Comparison of ENCODE assay signal across 9 mouse cellular contexts in genomic region chr1:59009250-59009649, GRCm38 (mm10). TPM values are rescaled to one million over a fixed set of nuclear protein-coding genes. Genes with fewer than 3 reads are reported as not detected.
DNase-seq lines count a peak whose midpoint lies in the region; ATAC-seq and TF ChIP-seq lines count a peak whose summit lies in the region.
"Had no signal": no experiment of that assay in that cellular context is flagged by ENCODE, and none has a peak within 500 bp of the region (broad histone marks: within the 10 kb centered on the region; RNA-seq: fewer than 3 reads in every experiment).

No protein-coding gene starts in this region.

- no peaks in the 10 kb centered on the region for H3K27me3 ChIP-seq in hindbrain, postnatal 0 days (ENCODE audit: insufficient read depth, low read length)
- H3K27me3 ChIP-seq in hindbrain, embryonic 16.5 days (replicated peaks; ENCODE audit: control insufficient read depth, insufficient read depth, low read length): no peaks in the 10 kb centered on the region
- H3K27me3 ChIP-seq: lung, embryonic 15.5 days had no signal

- no peak for ATAC-seq in hindbrain, postnatal 0 days
- no peak for ATAC-seq in hindbrain, embryonic 16.5 days
- ATAC-seq in megakaryocyte, adult 5-6 weeks (ENCODE audit: poor library complexity, severe bottlenecking): no peak
- ATAC-seq in activated CD4-positive, CD25-positive, alpha-beta regulatory T cell, adult 4 months: no peak

- peak; percentile 63 for DNase-seq in hindbrain, postnatal 0 days (ENCODE audit: low spot score)
- DNase-seq in A20 (ENCODE audit: low read depth, low spot score): peak; percentile 60
- DNase-seq in NIH3T3 (ENCODE audit: low read depth): peak; percentile 78
- peak; percentile 47 for DNase-seq in kidney, postnatal 10 days
- no peak for DNase-seq in frontal cortex, postnatal 14 days (ENCODE audit: low spot score in 2 of 2)

- no peaks in the 10 kb centered on the region for H3K4me1 ChIP-seq in hindbrain, postnatal 0 days (ENCODE audit: insufficient read depth, low read length)
- H3K4me1 ChIP-seq in hindbrain, embryonic 16.5 days (ENCODE audit: control insufficient read depth, insufficient read depth, low read depth, low read length): no peaks in the 10 kb centered on the region
- H3K4me1 ChIP-seq: lung, embryonic 15.5 days had no signal

- H3K4me3 ChIP-seq in hindbrain, postnatal 0 days (ENCODE audit: low read length): no peak overlapping the region
- no peak overlapping the region for H3K4me3 ChIP-seq in hindbrain, embryonic 16.5 days (ENCODE audit: low read length)
- H3K4me3 ChIP-seq: lung, embryonic 15.5 days had no signal

- no peak overlapping the region for H3K4me2 ChIP-seq in hindbrain, postnatal 0 days (ENCODE audit: low read depth, low read length)
- H3K4me2 ChIP-seq in hindbrain, embryonic 16.5 days (ENCODE audit: low read length): no peak overlapping the region
- H3K4me2 ChIP-seq: lung, embryonic 15.5 days had no signal

- H3K27ac ChIP-seq in hindbrain, postnatal 0 days: no peak overlapping the region
- no peak overlapping the region for H3K27ac ChIP-seq in hindbrain, embryonic 16.5 days (ENCODE audit: low read depth, low read length)
- H3K27ac ChIP-seq: lung, embryonic 15.5 days had no signal

- WGBS in hindbrain, postnatal 0 days: 45% methylated on average over 4 of the region's 4 CpGs
- WGBS in hindbrain, embryonic 16.5 days: 47% methylated on average over 4 of the region's 4 CpGs

- TF ChIP-seq CTCF in hindbrain, postnatal 0 days (IDR thresholded peaks at IDR 0.05; ENCODE audit: low read depth): peak; percentile 42

- H3K9me3 ChIP-seq in hindbrain, postnatal 0 days (ENCODE audit: low read length): no peaks in the 10 kb centered on the region
- H3K9me3 ChIP-seq in hindbrain, embryonic 16.5 days (ENCODE audit: control insufficient read depth, low read length): no peaks in the 10 kb centered on the region
- H3K9me3 ChIP-seq: lung, embryonic 15.5 days had no signal

- H3K36me3 ChIP-seq in hindbrain, postnatal 0 days (ENCODE audit: insufficient read depth, low read length): no peaks in the 10 kb centered on the region
- no peaks in the 10 kb centered on the region for H3K36me3 ChIP-seq in hindbrain, embryonic 16.5 days (ENCODE audit: control insufficient read depth, insufficient read depth, low read length)
- H3K36me3 ChIP-seq: lung, embryonic 15.5 days had no signal

- H3K9ac ChIP-seq in hindbrain, postnatal 0 days (replicated peaks; ENCODE audit: low read length): no peak overlapping the region
- H3K9ac ChIP-seq in hindbrain, embryonic 16.5 days (ENCODE audit: low read depth, low read length): no peak overlapping the region
- H3K9ac ChIP-seq: lung, embryonic 15.5 days had no signal

RNA-seq across cellular contexts. Expression of gene Stradb, which starts 35.9 kb away (rescaled TPM):
- total RNA-seq in hindbrain, postnatal 0 days (2014; rRNA removed): 33.0 and 42.9 TPM in 2 replicates
- polyA plus RNA-seq in hindbrain, postnatal 0 days (2015; fragmentation: Nextera tagmentation; extraction: Ambion mirVana): 85.6 and 95.5 TPM in 2 replicates
- 106 and 108 TPM in 2 replicates for polyA plus RNA-seq in hindbrain, embryonic 16.5 days (2015; fragmentation: Nextera tagmentation; extraction: Ambion mirVana)
- total RNA-seq in megakaryocyte, adult 5-6 weeks (2015): 18.5 and 19.1 TPM in 2 replicates
- total RNA-seq in megakaryocyte, adult 5-6 weeks (2017): 8.3 and 8.6 TPM in 2 replicates
- polyA plus RNA-seq in activated CD4-positive, CD25-positive, alpha-beta regulatory T cell, adult 4 months (2017; shearing (Covaris generic)): 10 to 100 TPM in 1 of 2 experiments, 1 to 10 TPM in 1; 8.3 to 11.7 TPM

RNA-seq across cellular contexts. Expression of gene Trak2, which starts 36.0 kb away (rescaled TPM):
- total RNA-seq in hindbrain, postnatal 0 days (2014; rRNA removed): 44.7 and 72.1 TPM in 2 replicates
- 14.7 and 15.7 TPM in 2 replicates for polyA plus RNA-seq in hindbrain, postnatal 0 days (2015; fragmentation: Nextera tagmentation; extraction: Ambion mirVana)
- 15.0 and 18.7 TPM in 2 replicates for polyA plus RNA-seq in hindbrain, embryonic 16.5 days (2015; fragmentation: Nextera tagmentation; extraction: Ambion mirVana)
- 24.1 and 29.6 TPM in 2 replicates for total RNA-seq in megakaryocyte, adult 5-6 weeks (2015)
- 22.2 and 32.9 TPM in 2 replicates for total RNA-seq in megakaryocyte, adult 5-6 weeks (2017)
- polyA plus RNA-seq in activated CD4-positive, CD25-positive, alpha-beta regulatory T cell, adult 4 months (2017; shearing (Covaris generic)): 10 to 100 TPM; 18.4 to 21.0 TPM

Comparison
In these comparisons a context has a peak if more than half of its experiments do, and no peak if none do; other contexts are left out.
1. DNase-seq: peak in hindbrain, postnatal 0 days (single experiment), A20 (single experiment), NIH3T3 (single experiment) and kidney, postnatal 10 days (single experiment); none in frontal cortex, postnatal 14 days (0 of 2).